Comparison of ENCODE assay signal across 7 mouse cellular contexts in the genomic region with DNA sequence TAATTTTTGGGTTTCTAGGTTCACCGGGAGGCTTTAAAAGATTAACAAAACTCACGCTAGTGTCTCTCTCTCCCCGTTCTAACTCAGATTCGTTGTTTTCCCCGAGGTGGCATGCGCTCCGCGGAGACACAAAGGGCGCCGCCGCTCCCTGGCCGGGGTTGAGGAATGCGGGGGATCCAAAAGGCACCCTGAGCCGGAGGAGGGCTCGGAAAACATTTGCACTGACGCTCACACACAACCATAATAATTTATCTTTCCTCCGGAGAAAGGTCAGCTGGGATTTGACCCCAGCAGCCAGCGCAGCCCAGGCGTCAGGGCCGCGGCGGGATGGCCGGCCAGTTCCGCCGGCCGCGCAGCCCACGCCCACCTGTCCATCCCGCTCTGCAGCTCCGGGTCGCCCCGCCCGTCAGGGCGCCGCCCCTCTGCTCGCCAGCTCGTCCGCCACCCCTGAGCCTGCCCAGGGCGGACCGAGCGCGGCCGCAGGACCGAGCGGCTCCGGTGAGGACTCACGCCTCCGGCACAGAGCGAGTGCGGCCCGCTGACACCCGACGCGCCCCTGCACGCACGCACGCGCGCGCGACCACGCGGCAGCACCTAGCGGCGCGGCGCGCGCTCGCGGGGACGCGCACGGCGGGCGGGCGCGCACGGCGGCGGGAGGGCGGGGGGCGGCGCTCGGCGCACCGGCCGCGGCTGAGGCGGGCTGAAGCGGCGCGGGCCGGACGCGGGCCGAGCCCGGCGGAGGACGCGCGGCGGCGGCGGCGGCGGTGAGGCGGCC. TPM values are rescaled to one million over a fixed set of nuclear protein-coding genes. Genes with fewer than 3 reads are reported as not detected.
DNase-seq lines count a peak whose midpoint lies in the region; ATAC-seq and TF ChIP-seq lines count a peak whose summit lies in the region.

A gene (plus strand): TSS at position 687 of the 775 bp plus-strand sequence.

- no peak for TF ChIP-seq CTCF in cortical plate, adult 2 months (IDR thresholded peaks at IDR 0.05; ENCODE audit: extremely low read depth, insufficient read depth, low read length)

- peak within 1 kb of the TSS; percentile 99 for H3K4me3 ChIP-seq in cortical plate, adult 2 months (ENCODE audit: insufficient read depth, low read length)
- H3K4me3 ChIP-seq in intestine, embryonic 15.5 days (replicated peaks): peak within 1 kb of the TSS; percentile 86

- DNase-seq in adrenal gland, adult 18-20 months (ENCODE audit: low spot score in 2 of 2): peak; percentile 80 to 84
- DNase-seq in gastrocnemius, postnatal 4 days (ENCODE audit: low spot score in 2 of 2): peak; percentile 62 to 77
- DNase-seq in left cerebral cortex, postnatal 36 days (ENCODE audit: low spot score in 2 of 2): peak; percentile 79 to 82
- peak; percentile 89 for DNase-seq in mesoderm, embryonic 11.5 days (ENCODE audit: low read depth, low spot score)
- DNase-seq in right cerebral cortex, postnatal 25 days: peak; percentile 84

- ATAC-seq in intestine, embryonic 15.5 days: peak; percentile 94

- peak within 1 kb of the TSS; percentile 71 for H3K9ac ChIP-seq in intestine, embryonic 15.5 days

- under 1% methylated on average over 91 of the region's 108 CpGs for WGBS in intestine, embryonic 15.5 days

- H3K9me3 ChIP-seq in intestine, embryonic 15.5 days: no peaks in the 10 kb centered on the region

- peak; percentile 52; the same call in 1 of the 2 replicates for TF ChIP-seq POLR2A in cortical plate, adult 2 months (IDR thresholded peaks at IDR 0.05; ENCODE audit: extremely low read depth, insufficient read depth, low read length)

- H3K4me1 ChIP-seq in cortical plate, adult 2 months (ENCODE audit: control insufficient read depth, insufficient read depth, low read length): peaks cover 3% of the 10 kb centered on the region; the same call in 1 of the 2 replicates
- no peaks in the 10 kb centered on the region for H3K4me1 ChIP-seq in intestine, embryonic 15.5 days (replicated peaks)

- intact Hi-C loops in left cerebral cortex, postnatal 36 days (cut with DNase I): loop anchor here (5.0 kb wide), 2 partner anchors 78 to 288 kb away; no protein-coding TSS in a partner anchor

- peak within 1 kb of the TSS; percentile 98 for H3K27ac ChIP-seq in cortical plate, adult 2 months (ENCODE audit: insufficient read depth, low read length)
- H3K27ac ChIP-seq in intestine, embryonic 15.5 days: peak within 1 kb of the TSS; percentile 89

- peak within 1 kb of the TSS; percentile 87 for H3K4me2 ChIP-seq in intestine, embryonic 15.5 days (replicated peaks)

- no peaks in the 10 kb centered on the region for H3K36me3 ChIP-seq in intestine, embryonic 15.5 days

- no peaks in the 10 kb centered on the region for H3K27me3 ChIP-seq in intestine, embryonic 15.5 days (replicated peaks)

RNA-seq across cellular contexts. Expression of the gene that starts here (rescaled TPM):
- total RNA-seq in adrenal gland, adult 18-20 months (2021): 10 to 100 TPM; 62.4 to 68.4 TPM
- 73.9 and 77.3 TPM in 2 replicates for polyA plus RNA-seq in cortical plate, adult 2 months (2012; rRNA removed)
- total RNA-seq in gastrocnemius, postnatal 4 days (2021): 10 to 100 TPM; 82.2 to 87.1 TPM
- 76.6 and 84.9 TPM in 2 replicates for polyA plus RNA-seq in intestine, embryonic 15.5 days (2015; fragmentation: Nextera tagmentation; extraction: Ambion mirVana)
- 100 to 1,000 TPM; 105 to 138 TPM for total RNA-seq in left cerebral cortex, postnatal 36 days (2021)

Comparison
In these comparisons a context has a peak if more than half of its experiments do, and no peak if none do; other contexts are left out.
1. Peak in every context shown above with its lines: DNase-seq, ATAC-seq, H3K4me3 ChIP-seq and H3K27ac ChIP-seq.